Mouse (Mus musculus) layer of hippocampus, adult 9-11 months (tissue): Measurements from ENCODE around the gene Scn4a.
A peak's percentile ranks its signal among the peaks of the same experiment; 100 is the strongest.

ENCODE experiments used
- DNase-seq: peaks from one replicate; pipeline ENCODE4 v3.0.0; 2022

The Scn4a gene

DNA sequence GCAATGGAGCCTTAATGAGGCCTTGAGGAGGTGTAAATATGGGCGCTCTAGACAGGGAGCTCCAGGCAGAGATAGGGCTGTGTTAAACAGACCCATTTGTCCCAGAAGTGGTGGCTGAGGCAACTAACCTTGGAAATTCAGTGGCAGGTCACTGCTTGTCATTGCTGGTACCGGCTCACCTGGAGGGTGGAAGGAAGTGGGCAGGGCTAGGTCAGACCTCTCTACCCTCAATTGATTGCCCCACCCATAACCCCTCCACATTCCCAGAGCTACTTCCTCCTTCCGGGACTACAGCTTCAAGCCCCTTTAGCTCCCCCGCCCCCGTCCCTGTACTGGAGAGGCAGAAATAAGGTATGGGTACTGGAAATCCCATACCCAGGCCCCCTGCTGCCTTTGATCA is 39.6 kb downstream of the Scn4a start:
- DNase-seq, result no peak

DNA sequence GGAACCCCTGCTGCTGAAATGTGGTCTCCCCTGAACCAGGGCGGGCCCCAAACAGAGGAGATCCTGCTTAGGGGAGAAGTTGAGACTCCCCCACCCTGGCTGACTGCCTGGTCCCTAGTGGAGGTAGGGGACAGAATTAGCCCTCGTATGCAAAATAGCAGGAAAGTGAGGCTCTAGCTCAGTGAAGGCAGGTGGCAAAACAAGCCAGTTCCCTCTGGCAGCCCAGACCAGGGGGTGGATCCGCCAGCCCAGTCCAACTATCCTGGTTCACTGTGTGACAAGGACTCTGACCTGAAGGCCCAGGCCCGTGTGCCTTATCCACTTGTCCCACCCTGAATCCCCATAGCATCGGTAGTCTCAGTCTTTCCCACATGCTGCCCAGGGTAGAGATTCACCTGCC is 43.0 kb downstream of the Scn4a start:
- no peak for DNase-seq

DNA sequence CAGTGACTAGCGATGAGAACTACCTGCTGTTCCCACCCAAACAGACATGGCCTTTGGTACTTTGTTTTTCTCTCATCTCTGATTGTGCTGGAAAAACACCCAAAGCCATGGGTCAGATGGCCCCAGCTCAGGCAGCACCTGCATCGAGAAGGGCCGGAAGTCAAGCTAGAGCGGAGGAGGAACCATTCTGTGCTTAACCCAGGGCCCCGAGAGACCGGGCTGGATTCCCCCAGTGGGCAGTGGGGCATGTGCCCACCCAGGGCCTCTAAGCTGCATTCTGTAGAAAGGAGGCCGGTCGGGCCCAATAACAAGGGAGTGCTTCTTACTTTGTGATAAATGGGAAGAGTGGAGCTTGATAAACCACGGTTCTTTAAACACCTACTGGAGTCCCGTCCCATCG is 44.9 kb downstream of the Scn4a start:
- no peak for DNase-seq

DNA sequence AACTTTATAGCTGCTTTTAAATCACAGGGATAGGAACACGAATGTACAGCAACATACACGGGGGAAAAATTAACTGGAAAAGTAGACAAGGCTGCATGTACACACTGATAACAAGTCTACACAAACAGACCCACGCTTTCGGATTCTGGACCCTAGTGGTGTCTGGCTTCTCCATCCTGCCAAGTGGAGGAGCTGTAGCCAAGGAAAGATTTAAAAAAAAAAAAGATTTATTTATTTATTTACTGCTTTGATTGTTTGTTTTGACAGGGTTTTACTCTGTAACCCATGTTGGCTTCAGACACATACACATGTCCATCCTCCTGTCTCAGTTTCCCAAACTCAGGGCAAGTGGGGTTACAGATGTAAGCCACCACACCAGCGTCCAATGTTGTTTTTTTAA is 45.7 kb downstream of the Scn4a start:
- DNase-seq, result no peak

DNA sequence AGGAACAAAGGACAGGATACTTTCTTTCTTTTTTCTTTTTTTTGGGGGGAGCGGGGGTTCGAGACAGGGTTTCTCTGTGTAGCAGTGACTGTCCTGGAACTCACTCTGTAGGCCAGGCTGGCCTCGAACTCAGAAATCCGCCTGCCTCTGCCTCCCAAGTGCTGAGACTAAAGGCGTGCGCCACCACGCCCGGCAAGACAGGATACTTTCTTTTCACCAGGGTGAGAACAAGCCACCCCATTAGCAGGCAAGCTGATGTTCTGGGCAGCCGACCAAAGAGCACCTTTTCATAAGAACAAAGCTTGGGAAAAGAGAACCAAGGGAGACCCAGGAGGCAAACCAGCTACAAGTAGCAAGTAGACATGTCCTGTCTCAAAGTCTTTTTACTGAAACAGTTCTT is 46.3 kb downstream of the Scn4a start:
- no peak for DNase-seq

DNA sequence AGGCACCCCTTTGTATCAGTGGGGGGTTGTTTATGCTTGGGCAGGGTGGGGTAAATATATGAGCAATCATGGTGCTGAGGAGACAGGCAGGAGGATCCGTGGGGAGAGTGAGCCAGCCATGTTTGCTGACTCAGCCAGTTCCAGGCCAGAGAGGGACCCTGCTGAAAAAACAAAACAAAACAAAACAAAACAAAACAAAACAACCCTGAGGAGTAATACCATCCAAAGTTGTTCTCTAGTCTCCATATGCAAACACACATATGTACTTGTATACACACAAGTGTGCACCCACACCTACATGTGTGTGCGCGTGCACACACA is 47.1 kb downstream of the Scn4a start:
- DNase-seq, result no peak

DNA sequence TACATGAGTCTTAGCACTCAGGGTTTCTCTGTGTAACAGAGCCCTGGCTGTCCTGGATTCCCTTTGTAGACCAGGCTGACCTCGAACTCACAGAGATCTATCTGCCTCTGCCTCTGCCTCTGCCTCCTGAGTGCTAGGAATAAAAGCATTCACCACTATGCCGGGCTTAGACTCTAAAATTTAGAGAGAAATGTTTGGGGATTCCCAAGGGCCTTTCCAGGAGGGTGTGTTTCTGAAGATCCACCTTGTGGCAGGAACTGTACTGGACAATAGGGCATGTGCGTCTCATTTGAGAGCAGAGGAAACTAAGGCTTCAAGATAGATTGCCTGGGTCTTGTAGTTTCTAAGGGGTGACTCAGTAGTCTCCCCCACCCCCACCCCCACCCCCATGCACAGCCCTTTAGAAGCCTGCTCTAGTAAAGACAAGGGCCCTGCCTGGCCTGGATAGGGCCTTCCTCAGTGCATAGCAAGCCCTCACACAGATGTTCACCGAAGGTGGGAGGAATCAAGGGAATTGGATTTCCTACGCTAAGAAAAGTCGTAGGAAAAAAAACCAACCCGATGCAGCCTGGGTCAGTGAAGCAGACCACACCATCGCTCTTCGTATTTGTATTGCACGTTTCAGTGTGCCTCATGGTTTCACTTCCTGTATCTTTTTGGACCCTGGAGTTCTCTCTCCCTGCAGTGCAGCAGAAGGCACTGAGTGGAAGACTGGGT is 47.6 kb downstream of the Scn4a start:
- DNase-seq, result no peak

DNA sequence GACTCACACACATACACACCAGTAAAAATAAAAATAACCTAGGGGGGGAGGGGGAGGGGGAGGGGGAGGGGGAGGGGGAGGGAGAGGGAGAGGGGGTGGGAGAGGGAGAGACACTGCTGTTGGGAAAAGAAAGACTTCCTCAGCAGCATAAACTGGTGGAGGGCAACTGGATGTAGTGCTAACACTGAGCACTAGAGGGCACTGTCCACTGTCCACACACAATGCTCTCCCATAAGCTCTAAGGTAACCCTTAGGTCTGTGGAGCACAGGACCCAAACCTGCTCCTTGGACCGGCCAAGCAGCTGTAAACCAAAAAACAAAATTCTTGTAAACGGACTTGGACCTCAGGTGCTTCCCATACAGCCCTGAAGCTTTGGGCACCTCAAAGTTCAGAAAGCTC is 50.5 kb downstream of the Scn4a start:
- no peak for DNase-seq

DNA sequence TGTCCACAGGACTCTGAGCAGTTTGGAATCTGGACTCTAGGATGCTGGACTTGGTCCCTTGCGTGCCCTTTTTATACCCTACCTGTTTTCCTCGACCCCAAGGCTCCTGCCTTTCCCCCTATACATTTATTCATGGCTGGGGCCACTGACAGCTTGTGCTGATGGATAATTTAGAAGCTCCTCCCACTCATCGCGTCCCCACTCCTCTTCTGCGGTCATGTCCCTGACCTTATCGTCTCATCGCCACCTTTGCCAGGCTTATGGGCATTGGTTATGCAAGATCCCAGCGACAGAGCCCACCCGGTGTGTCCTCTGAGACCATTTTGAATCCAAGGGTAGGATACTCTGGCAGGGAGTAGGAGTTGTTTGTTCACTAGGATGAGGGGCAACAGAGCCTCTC is 51.3 kb downstream of the Scn4a start, which contains the start of gene Gh:
Gene Gh (minus strand): TSS at position 101 of the 400 bp plus-strand sequence.
- no peak for DNase-seq

DNA sequence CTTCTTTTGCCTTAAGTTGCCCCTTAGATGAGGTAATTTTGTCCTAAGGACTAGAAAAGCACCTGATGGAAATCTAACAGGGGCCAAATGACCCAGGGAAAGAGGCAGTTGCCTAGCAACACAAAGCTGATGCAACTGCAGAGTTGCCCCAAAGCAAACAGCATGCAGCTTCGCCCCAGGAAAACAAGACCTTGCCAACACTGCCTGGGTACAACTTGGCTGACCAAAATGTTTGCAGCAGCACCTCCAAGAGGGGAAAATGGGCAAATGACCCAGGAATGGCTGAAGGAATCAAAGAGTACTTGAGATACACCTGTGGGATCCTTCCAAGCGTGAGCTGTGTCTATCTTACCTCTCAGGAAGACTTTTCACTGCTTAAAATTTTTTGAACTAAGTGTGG is 61.2 kb downstream of the Scn4a start:
- no peak for DNase-seq

DNA sequence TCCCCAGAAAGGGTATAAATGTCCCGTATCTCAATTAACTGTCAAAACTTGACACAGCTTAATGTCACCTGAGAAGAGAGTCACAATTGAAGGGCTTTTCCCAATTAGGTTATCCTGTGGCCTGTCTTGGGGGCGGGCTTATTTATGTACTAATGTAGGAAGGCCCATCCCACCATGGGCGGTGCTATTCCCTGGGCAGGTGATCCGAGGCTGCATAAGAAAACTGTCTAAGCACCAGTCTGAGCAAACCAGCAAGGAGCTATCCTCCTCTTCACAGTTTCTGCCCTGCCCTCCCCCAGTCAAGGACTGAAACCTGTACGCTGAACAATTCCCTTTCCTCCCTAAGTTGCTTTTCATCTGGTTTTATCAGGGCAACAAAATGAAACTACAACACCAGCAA is 62.7 kb downstream of the Scn4a start:
- no peak for DNase-seq

DNA sequence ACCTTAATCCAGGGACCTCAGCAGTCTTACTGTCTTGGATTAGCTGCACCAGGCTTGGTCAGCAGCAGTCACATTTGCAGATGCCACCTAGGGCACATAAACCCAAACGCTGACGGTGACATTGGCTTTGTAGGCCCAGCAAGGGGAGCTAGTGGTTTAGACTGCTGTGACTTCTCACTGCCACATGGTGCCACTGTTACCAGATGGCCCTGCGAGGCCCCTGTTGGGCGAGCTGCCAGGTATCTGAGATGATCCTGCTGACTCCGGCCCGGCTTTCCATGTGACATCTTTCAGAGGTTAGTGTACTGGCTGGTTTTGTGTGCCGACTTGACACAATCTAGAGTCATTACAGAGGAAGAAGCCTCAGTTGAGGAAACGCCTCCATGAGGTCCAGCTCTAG is 63.7 kb downstream of the Scn4a start:
- no peak for DNase-seq

DNA sequence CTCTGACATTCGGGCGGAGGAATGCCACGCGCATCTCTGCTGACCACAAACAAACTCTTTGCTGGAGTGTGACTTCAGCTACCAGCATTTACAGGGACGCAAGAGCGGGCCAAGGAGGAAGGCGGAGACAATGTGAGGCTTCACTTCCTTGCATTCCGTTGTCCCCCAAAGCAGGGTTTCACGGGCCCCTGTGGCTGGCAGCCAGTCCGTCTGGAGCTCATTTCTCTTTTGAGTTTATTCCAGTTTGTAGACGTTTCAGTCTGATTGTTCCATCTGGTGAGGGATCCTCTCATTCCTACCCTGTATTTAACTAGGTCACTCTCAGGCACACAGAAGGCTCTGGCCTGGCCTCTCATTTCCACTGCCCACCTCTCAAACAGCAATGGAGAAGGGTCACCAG is 66.1 kb downstream of the Scn4a start:
- DNase-seq, result no peak

DNA sequence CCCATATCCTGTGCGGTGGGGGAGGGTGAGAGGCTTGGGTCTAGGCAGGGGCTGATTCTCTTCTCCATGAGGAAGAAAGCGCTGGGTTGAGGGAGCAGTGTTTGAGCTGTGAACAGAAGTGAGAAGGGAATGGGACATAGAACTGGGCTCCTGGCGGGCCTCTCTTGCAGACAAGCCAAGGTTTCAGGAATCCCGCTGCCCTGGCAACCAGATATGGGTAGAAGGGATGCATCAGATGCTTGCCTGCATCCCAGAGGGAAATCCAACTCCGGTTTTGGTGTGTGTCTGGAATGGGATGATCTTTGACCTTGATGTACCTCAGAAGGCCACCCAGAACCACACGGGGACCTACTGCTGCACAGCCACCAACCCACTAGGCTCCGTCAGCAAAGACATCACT is 66.9 kb downstream of the Scn4a start:
- DNase-seq, result no peak

DNA sequence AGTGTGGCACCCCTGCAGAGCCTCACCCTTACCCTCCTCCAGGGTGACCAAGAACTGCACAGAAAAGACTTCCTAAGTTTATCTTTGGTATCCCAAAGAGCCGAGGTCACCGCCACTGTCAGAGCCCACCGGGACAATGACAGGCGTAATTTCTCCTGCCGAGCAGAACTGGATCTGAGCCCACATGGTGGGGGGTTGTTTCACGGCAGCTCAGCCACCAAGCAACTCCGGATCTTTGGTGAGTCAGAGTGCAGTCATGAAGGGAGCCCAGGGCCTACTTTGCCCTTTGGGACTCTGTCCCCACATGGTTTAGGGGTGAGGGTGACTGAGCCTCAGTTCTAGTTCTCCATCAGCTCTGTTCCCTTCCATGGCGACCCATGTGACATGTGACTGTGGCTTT is 69.0 kb downstream of the Scn4a start:
- no peak for DNase-seq

DNA sequence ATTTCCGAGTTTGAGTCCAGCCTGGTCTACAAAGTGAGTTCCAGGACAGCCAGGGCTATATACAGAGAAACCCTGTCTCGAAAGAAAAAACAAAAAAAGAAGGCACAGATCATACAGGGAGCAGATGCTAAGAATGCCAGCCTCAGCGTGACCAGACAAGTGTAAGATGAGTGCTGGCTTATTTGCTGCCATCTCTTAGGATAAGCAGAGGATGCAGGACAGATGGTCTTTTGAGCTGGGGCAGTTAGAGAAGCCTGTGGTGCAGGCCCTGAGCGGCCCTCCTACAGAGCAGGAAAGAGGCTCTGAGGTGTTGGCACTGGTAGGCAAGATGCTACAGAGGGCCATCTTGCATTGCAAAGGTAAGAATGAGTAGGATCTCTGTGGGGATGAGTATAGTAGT is 69.7 kb downstream of the Scn4a start:
- DNase-seq, result no peak

DNA sequence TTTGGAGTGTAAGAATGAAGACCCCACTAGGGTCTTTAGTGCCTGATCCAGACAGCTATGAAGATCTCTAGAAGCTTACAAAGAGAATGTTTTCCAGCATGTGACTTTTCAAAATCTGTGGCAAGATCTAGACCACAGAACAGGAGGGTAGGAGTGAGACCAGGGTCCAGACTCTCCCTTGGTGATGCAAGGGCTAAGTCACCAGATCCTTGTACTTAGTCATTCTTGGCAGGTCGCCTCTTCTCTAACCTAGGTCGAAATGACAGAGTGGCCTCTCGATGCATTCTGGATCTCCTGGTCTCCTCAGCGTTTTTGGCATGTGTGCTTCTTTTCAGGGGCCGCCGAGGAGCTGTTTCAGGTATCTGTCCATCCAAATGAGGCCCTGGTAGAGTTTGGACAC is 70.6 kb downstream of the Scn4a start:
- no peak for DNase-seq

DNA sequence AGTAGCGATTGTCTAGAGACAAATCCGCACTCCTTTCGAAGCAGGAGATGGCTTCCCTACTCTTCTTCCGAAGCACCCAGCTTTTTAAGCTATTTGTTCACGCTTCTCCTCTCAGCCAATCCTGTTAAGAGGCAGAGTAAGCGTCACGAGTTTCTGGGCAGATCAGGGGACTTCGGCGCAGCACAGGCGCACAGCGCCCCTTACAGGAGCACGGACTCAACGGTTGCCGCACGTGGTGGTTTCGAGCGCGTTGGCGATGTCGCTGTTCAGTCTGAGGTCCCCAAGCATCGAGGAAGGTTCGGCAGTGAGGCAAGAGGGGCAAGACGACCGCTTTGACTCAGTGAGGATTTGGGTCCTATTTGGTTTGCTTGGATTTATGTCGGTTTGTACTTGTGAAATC is 76.6 kb downstream of the Scn4a start, which contains the start of gene Tcam1:
Gene Tcam1 (plus strand): TSS at position 219 of the 400 bp plus-strand sequence.
- peak; percentile 91 for DNase-seq

DNA sequence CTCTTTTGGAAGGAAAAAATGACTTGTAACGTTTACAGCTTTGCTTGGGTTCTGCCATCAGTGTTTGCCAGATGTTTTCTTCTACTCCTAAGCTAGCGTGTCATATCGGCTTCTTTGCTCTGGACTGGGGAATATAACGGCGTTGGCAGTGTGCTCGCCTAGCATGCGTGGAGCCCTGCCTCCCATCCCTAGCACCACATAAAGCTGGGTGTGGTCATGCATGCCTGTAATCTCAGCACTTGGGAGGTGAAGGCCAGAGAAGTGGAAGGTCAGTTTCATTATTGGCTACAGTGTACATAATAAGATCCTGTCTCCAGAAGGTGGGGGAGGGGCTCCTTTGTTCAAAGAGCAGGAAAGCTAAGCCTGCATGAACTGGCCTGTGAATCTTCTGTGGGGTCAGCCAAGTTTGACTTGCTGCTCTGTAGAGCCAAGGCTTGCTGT is 78.1 kb downstream of the Scn4a start:
- no peak for DNase-seq

DNA sequence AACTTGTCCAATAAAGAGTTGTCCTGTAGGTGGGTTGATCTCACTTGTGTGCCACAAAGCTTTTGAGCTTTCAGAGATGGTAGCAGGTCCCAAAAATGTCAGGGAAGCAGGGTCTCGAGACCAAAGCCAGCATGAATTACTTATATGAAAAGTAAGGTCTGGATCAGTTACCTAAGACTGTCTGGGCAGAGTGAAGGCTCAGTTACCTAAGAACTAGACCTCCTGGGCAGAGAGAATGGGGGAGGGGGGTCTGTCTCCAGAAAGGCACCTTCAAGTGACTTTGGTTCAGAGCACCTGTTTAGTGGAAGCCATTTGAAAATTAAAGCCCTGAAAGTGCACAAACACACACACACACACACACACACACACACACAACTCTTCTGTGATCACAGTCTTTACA is 78.7 kb downstream of the Scn4a start:
- no peak for DNase-seq

DNA sequence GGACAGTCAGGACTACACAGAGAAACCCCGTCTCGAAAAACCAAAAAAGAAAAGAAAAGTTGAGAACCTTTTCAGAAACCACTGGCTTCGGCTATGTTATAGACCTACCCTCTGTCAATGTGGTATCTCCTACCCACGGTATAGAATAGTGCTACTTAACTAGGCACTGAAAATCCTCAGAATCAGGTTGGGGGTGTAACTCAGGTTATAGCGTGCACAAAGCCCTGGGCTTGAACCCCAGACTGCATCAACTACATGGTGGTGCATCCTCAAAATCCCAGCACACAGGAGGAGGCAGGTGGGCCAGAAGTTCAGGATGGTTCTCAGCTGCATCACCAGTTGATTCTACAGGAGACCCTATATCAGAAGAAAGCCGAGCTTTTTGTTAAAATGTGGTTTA is 79.3 kb downstream of the Scn4a start:
- DNase-seq, result no peak

DNA sequence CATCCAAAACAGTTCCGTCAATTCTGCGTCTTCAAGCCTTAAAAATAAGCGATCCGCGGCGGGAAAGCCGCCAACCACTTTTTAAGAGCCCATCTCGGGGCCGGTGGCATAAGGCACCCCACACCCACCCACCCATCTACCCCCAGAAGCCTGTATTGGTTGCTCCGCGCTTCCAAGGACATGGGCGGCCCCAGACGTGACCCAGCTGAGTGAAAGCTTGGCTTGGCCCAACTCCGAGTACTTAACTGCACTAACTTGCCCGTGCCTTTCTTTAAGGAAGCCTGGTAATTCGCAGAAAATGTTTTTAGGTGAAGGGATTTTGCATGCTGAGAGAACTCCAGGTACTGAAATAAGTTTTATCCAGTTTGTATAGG is 79.8 kb downstream of the Scn4a start:
- no peak for DNase-seq

DNA sequence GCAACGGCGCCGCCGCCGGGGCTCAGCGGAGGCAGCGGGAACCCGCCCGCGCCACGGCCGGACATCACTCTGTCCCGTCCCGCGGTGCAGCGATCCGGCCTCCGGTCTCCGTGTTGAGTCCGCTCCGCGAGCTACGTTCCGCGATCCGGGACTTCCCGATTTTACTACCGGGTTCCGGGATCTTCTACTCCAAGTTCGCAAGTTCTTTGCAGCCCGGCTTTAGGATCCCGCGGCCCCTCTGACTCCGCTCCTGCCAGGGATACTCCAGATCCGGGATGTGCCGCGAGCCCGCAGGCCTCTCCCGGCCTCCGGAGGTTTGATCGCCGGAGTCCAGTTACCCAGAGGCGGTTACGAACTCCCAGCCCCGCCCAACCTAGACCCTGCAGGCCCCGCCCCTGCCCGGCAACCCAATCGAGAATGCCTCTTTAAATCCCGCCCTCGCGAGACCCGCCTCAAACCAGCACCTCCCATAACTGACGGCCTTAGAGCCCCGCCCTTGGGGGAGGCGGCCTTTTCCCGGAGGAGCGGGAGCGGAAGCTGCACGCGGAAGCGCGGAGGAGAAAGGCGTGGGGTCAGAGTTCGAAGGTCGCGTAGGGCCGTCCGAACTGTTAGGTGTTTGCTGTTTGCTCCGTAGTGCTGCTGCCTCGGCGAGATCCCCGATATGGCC is 80.3 kb downstream of the Scn4a start, which contains the start of gene Smarcd2:
Gene Smarcd2 (minus strand): TSS at position 329 of the 667 bp plus-strand sequence.
- peak; percentile 100 for DNase-seq

DNA sequence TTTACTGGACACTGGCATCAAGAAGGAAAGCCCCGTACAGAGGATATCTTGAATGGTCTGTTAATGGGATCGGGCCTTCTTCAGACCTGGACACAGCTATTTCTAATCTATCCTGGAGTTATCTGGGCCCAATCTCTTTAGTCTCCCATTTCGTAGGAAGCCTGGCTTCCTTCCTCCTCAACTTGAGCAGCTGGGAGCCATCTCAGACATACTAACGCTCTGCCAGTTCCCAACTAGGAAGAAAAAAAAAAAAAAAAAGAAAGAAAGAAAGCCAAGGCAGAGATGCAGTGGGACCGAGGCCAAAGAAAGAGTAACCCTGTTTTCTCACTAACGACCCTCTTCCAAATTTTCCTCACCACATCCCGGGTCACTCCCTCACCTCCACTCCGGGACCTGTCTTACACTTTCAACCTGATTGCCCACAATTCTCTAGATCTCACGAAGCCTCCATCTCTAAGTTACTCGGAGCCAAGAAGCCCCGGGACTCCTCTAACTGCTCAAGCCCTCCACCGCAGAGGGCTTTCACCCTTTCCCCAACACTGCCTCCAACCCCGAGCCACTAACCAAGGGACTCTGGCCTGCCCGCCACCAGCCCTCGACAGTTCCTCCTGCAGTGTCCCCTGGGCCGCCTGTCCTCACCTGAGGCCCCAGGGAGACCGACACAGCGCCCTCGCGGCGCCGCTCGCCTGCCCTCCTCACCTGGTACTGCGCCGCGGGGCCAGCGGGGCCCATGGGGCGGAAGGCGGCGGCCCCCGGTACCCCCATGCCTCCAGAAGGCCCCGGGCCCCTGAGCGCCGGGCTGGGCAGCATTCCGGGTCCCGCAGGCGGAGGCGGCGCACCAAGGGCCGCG is 81.1 kb downstream of the Scn4a start:
- no peak for DNase-seq
